Mouse (Mus musculus) heart, postnatal 0 days (tissue): ENCODE measurements around the gene Tmbim1. TPM values are rescaled to one million over a fixed set of nuclear protein-coding genes. Genes with fewer than 3 reads are reported as not detected.
"Not testable (repeated sequence)": the region's sequence is repeated elsewhere in the genome, so short reads cannot be mapped to it uniquely, and the experiment has no call there.

Source experiments
- ATAC-seq: fragments of 200-750 bp; cut with Nextera tagmentation; 2 replicates; pipeline ENCODE4 v1.8.0; 2017; ENCODE audit warnings: low read depth, moderate number of reproducible peaks, moderate library complexity; ENCODE audit not compliant: insufficient read depth
- DNase-seq: peaks from one replicate; pipeline ENCODE4 v3.0.0-alpha.2; 2016; ENCODE audit warnings: low spot score
- H3K27ac ChIP-seq: fragments of 300-500 bp; sonication (generic); 2 replicates; pipeline ENCODE4 v1.5.1; 2014; ENCODE audit warnings: low read depth, mild to moderate bottlenecking
- H3K27me3 ChIP-seq: fragments of 300-500 bp; sonication (generic); 2 replicates; pipeline ENCODE4 v1.6.1; 2014; ENCODE audit warnings: low read length, mixed read lengths; ENCODE audit not compliant: control insufficient read depth, insufficient read depth
- H3K36me3 ChIP-seq: fragments of 300-500 bp; sonication (generic); replicated peaks from 2 replicates; pipeline ENCODE4 v1.6.1; 2014; ENCODE audit warnings: low read length, mixed read lengths; ENCODE audit not compliant: control insufficient read depth, insufficient read depth
- H3K4me1 ChIP-seq: fragments of 300-500 bp; sonication (generic); 2 replicates; pipeline ENCODE4 v1.6.1; 2014; ENCODE audit warnings: antibody characterized with exemption; ENCODE audit not compliant: control insufficient read depth, insufficient read depth
- H3K4me2 ChIP-seq: fragments of 300-500 bp; sonication (generic); 2 replicates; pipeline ENCODE4 v1.6.1; 2014; ENCODE audit warnings: low read depth, mild to moderate bottlenecking, low read length, moderate library complexity
- H3K4me3 ChIP-seq: fragments of 300-500 bp; sonication (generic); 2 replicates; pipeline ENCODE4 v1.5.1; 2014; ENCODE audit warnings: low read depth, low read length
- H3K9ac ChIP-seq: fragments of 300-500 bp; sonication (generic); replicated peaks from 2 replicates; pipeline ENCODE4 v1.6.1; 2014; ENCODE audit warnings: low read depth, low read length, mixed read lengths
- H3K9me3 ChIP-seq: fragments of 300-500 bp; sonication (generic); replicated peaks from 2 replicates; pipeline ENCODE4 v1.6.1; 2016; ENCODE audit warnings: low read length; ENCODE audit not compliant: control insufficient read depth
- CTCF ChIP-seq: IDR thresholded peaks from 2 replicates; pipeline ENCODE4 v1.5.1; 2016; ENCODE audit warnings: antibody characterized with exemption, control low read depth, low read depth
- EP300 ChIP-seq: IDR thresholded peaks from 2 replicates; pipeline ENCODE4 v1.6.1; 2016; ENCODE audit warnings: antibody characterized with exemption, low read depth
- WGBS: fragments of 180-500 bp; shearing (Covaris S2); extraction: QIAGEN DNeasy Blood & Tissue Kit; methylation state at CpG from one replicate; pipeline ENCODE4 v1.1.7; 2014; 5-methylcytosine and 5-hydroxymethylcytosine counted together
- polyA plus RNA-seq: library from polyadenylated mRNA; unstranded; fragments of >200 nt; fragmentation: Nextera tagmentation; extraction: Ambion mirVana; gene quantifications from 2 replicates; pipeline ENCODE4 v1.2.1, GENCODE M21; 2015
- total RNA-seq: library from RNA; depleted of rRNA; stranded (reverse); fragments of >200 nt; gene quantifications from 2 replicates; pipeline ENCODE4 v1.2.3, GENCODE M21; 2014; ENCODE audit warnings: low replicate concordance

Gene Tmbim1
- total and polyA plus RNA-seq, 2 experiments from 2014 or later: 41.6 to 100 TPM

GRCm38 (mm10) chr1:74289248-74289647 lies 16.2 kb downstream of the Tmbim1 start:
- peak overlapping the region; percentile 82 for H3K27ac ChIP-seq
- no peak for ATAC-seq
- H3K4me2 ChIP-seq: no peak overlapping the region
- H3K27me3 ChIP-seq: no peaks in the 10 kb centered on the region
- TF ChIP-seq EP300: no peak
- TF ChIP-seq CTCF: no peak
- DNase-seq: no peak
- no peaks in the 10 kb centered on the region for H3K9me3 ChIP-seq
- H3K4me3 ChIP-seq: no peak overlapping the region
- H3K36me3 ChIP-seq: peaks cover 51% of the 10 kb centered on the region
- WGBS: 61% methylated on average over 9 of the region's 9 CpGs
- H3K9ac ChIP-seq: no peak overlapping the region
- H3K4me1 ChIP-seq: peaks cover 47% of the 10 kb centered on the region

- Histone ChIP-seq H3K9me3 (no peaks in the 10 kb centered on the region), H3K4me3 (no peak overlapping the region), H3K36me3 (peaks cover 47% of the 10 kb centered on the region), H3K4me1 (peaks cover 48% of the 10 kb centered on the region), H3K9ac (no peak overlapping the region), H3K27ac (0 out of 2 replicates have a peak overlapping the region, but pooled peaks have one; percentile 82), H3K27me3 (no peaks in the 10 kb centered on the region), H3K4me2 (no peak overlapping the region)
- WGBS: 52% methylated on average over 4 of the region's 4 CpGs
- DNase-seq (no peak), ATAC-seq (no peak)
- no peak for TF ChIP-seq CTCF
- TF ChIP-seq EP300: no peak
These were observed 17.1 kb downstream of the Tmbim1 start for GRCm38 (mm10) chr1:74288327-74288726.

- DNase-seq, H3K4me2 ChIP-seq, H3K9ac ChIP-seq, H3K27ac ChIP-seq, H3K27me3 ChIP-seq, ATAC-seq, H3K4me3 ChIP-seq, H3K9me3 ChIP-seq: not testable (repeated sequence)
- WGBS: 54% methylated on average over 15 of the region's 17 CpGs
- peak; percentile 27; the same call in 1 of the 2 replicates for TF ChIP-seq CTCF
- peaks cover 49% of the 10 kb centered on the region for H3K36me3 ChIP-seq
- peaks cover 48% of the 10 kb centered on the region for H3K4me1 ChIP-seq
These were observed 18.4 kb downstream of the Tmbim1 start for GRCm38 (mm10) chr1:74286869-74287607.

GRCm38 (mm10) chr1:74285212-74286010 lies 20.0 kb downstream of the Tmbim1 start:
- 3% methylated on average over 23 of the region's 23 CpGs for WGBS

GRCm38 (mm10) chr1:74284543-74285160 lies 20.8 kb downstream of the Tmbim1 start, which contains the start of the genes Aamp and Pnkd:
Aamp (minus strand) TSS chr1:74284738.
Pnkd (plus strand) TSS chr1:74284930.
- WGBS: 0% methylated on average over 54 of the region's 56 CpGs
- Histone ChIP-seq H3K27me3 (no peaks in the 10 kb centered on the region), H3K27ac (peak within 1 kb of the TSS; percentile 76), H3K9ac (peak within 1 kb of the TSS; percentile 75), H3K4me3 (peak within 1 kb of the TSS; percentile 77), H3K4me2 (peak within 1 kb of the TSS; percentile 85), H3K36me3 (peaks cover 54% of the 10 kb centered on the region), H3K4me1 (peaks cover 27% of the 10 kb centered on the region), H3K9me3 (no peaks in the 10 kb centered on the region)
- peak; percentile 100 for DNase-seq
- peak; percentile 4; the same call in 1 of the 2 replicates for TF ChIP-seq CTCF
- no peak for TF ChIP-seq EP300
- peak; percentile 96 for ATAC-seq

More at GRCm38 (mm10) chr1:74285212-74286010, 20.0 kb downstream of the Tmbim1 start:
- TF ChIP-seq CTCF (no peak), EP300 (no peak)
- H3K27ac ChIP-seq: peak overlapping the region; percentile 76
- H3K9ac ChIP-seq: peak overlapping the region; percentile 75
- H3K36me3 ChIP-seq: peaks cover 51% of the 10 kb centered on the region
- H3K4me3 ChIP-seq: peak overlapping the region; percentile 77
- DNase-seq (no peak), ATAC-seq (no peak)
- H3K27me3 ChIP-seq: no peaks in the 10 kb centered on the region
- H3K4me1 ChIP-seq: peaks cover 34% of the 10 kb centered on the region
- no peaks in the 10 kb centered on the region for H3K9me3 ChIP-seq
- H3K4me2 ChIP-seq: peak overlapping the region; percentile 85
